Mouse (Mus musculus) MEL (cell line): ENCODE results near the gene Dcst1. TPM values are rescaled to one million over a fixed set of nuclear protein-coding genes. Genes with fewer than 3 reads are reported as not detected.

Source experiments
- DNase-seq: peaks from one replicate; pipeline ENCODE4 v3.0.0; 2011; ENCODE audit warnings: low read depth, low spot score
- H3K27ac ChIP-seq: 2 replicates; pipeline ENCODE4 v1.5.1; 2012; ENCODE audit warnings: low read depth, mild to moderate bottlenecking, control low read depth, low read length, moderate library complexity; ENCODE audit not compliant: control insufficient read depth
- H3K27me3 ChIP-seq, 2 experiments: fragments of 150-350 bp in 1 of 2; sonication (generic) in 1 of 2; 2 replicates each; pipeline ENCODE4 v1.6.1; 2012; ENCODE audit warnings: low read length in 2 of 2, mild to moderate bottlenecking in 2 of 2, improper control_type of control experiment in 1 of 2, moderate library complexity in 1 of 2; ENCODE audit not compliant: insufficient read depth in 2 of 2, control insufficient read depth in 1 of 2
- H3K36me3 ChIP-seq, 2 experiments: 2 replicates each; pipeline ENCODE4 v1.6.1; 2012 to 2014; ENCODE audit warnings: low read length in 2 of 2, improper control_type of control experiment in 1 of 2, inconsistent platforms in 1 of 2, mild to moderate bottlenecking in 1 of 2; ENCODE audit not compliant: insufficient read depth in 2 of 2, control insufficient read depth in 1 of 2
- H3K4me1 ChIP-seq, 2 experiments: fragments of 150-350 bp in 1 of 2; sonication (generic) in 1 of 2; 2 replicates each; pipeline ENCODE4 v1.6.1; 2012; ENCODE audit warnings: low read length in 2 of 2, improper control_type of control experiment in 1 of 2, mild to moderate bottlenecking in 1 of 2; ENCODE audit not compliant: insufficient read depth in 2 of 2, control insufficient read depth in 1 of 2
- H3K4me3 ChIP-seq, 2 experiments: fragments of 150-350 bp in 1 of 2; sonication (generic) in 1 of 2; 2 replicates each; pipeline ENCODE4 v1.5.1; 2012; ENCODE audit warnings: low read depth in 2 of 2, low read length in 2 of 2, mild to moderate bottlenecking in 2 of 2, moderate library complexity in 2 of 2, control low read depth in 1 of 2, improper control_type of control experiment in 1 of 2; ENCODE audit not compliant: control insufficient read depth in 1 of 2, insufficient read depth in 1 of 2
- H3K79me2 ChIP-seq: 2 replicates; pipeline ENCODE4 v1.6.1; 2012; ENCODE audit warnings: mild to moderate bottlenecking, low read length, moderate library complexity; ENCODE audit not compliant: control insufficient read depth, poor library complexity, insufficient read depth
- H3K9ac ChIP-seq: 2 replicates; pipeline ENCODE4 v1.6.1; 2012; ENCODE audit warnings: low read depth, mild to moderate bottlenecking, control low read depth, low read length, moderate library complexity; ENCODE audit not compliant: control insufficient read depth, poor library complexity, severe bottlenecking
- H3K9me3 ChIP-seq: fragments of 150-350 bp; sonication (generic); replicated peaks from 2 replicates; pipeline ENCODE4 v1.6.1; 2012; ENCODE audit warnings: mild to moderate bottlenecking, low read length, improper control_type of control experiment, moderate library complexity; ENCODE audit not compliant: insufficient read depth
- CHD1 ChIP-seq: IDR thresholded peaks from 2 replicates; pipeline ENCODE4 v1.6.1; 2012; ENCODE audit warnings: low read depth, mild to moderate bottlenecking, inconsistent platforms, low read length, improper control_type of control experiment
- CTCF ChIP-seq, 3 experiments: IDR thresholded peaks in 2 of 3; conservative IDR thresholded peaks in 1 of 3; 2 replicates each; pipeline ENCODE4 v1.5.1; 2011 to 2012; ENCODE audit warnings: low read length in 3 of 3, low read depth in 2 of 3, mild to moderate bottlenecking in 2 of 3, improper control_type of control experiment in 1 of 3, inconsistent platforms in 1 of 3, mixed read lengths in 1 of 3, moderate library complexity in 1 of 3; ENCODE audit not compliant: control insufficient read depth in 1 of 3, insufficient read depth in 1 of 3, poor library complexity in 1 of 3, severe bottlenecking in 1 of 3
- E2F4 ChIP-seq: IDR thresholded peaks from 2 replicates; pipeline ENCODE4 v1.6.1; 2011; ENCODE audit warnings: low read depth, low read length, improper control_type of control experiment, borderline replicate concordance
- GABPA ChIP-seq: IDR thresholded peaks from 2 replicates; pipeline ENCODE4 v1.6.1; 2012; ENCODE audit warnings: low read depth, mild to moderate bottlenecking, inconsistent platforms, low read length, improper control_type of control experiment, moderate library complexity
- GATA1 ChIP-seq: IDR thresholded peaks from 2 replicates; pipeline ENCODE4 v1.6.1; 2011; ENCODE audit warnings: low read depth, low read length, improper control_type of control experiment
- HCFC1 ChIP-seq: IDR thresholded peaks from 2 replicates; pipeline ENCODE4 v1.6.1; 2012; ENCODE audit warnings: low read depth, mild to moderate bottlenecking, inconsistent platforms, low read length, improper control_type of control experiment, moderate library complexity
- JUND ChIP-seq: IDR thresholded peaks from 2 replicates; pipeline ENCODE4 v1.6.1; 2011; ENCODE audit warnings: low read depth, mild to moderate bottlenecking, improper control_type of control experiment, low read length
- MEF2A ChIP-seq: IDR thresholded peaks from 2 replicates; pipeline ENCODE4 v1.6.1; 2014; ENCODE audit warnings: low read depth, mild to moderate bottlenecking, inconsistent platforms, low read length, improper control_type of control experiment; ENCODE audit not compliant: poor library complexity, insufficient replicate concordance, severe bottlenecking; ENCODE audit errors: extremely low read depth
- MYC ChIP-seq: IDR thresholded peaks from 2 replicates; pipeline ENCODE4 v1.6.1; 2011; ENCODE audit warnings: low read depth, mild to moderate bottlenecking, low read length, improper control_type of control experiment, moderate library complexity
- NELFE ChIP-seq: IDR thresholded peaks from 2 replicates; pipeline ENCODE4 v1.6.1; 2011; ENCODE audit warnings: low read depth, low read length, improper control_type of control experiment
- POLR2AphosphoS2 ChIP-seq: IDR thresholded peaks from 2 replicates; pipeline ENCODE4 v1.6.1; 2011; ENCODE audit warnings: low read length, improper control_type of control experiment
- POLR2AphosphoS5 ChIP-seq: IDR thresholded peaks from 2 replicates; pipeline ENCODE4 v1.6.1; 2012; ENCODE audit warnings: low read depth, borderline replicate concordance, mild to moderate bottlenecking, inconsistent platforms, low read length, moderate library complexity, mixed read lengths
- RAD21 ChIP-seq: IDR thresholded peaks from 2 replicates; pipeline ENCODE4 v1.6.1; 2011; ENCODE audit warnings: mild to moderate bottlenecking, low read depth, low read length, improper control_type of control experiment
- SIN3A ChIP-seq: IDR thresholded peaks from 2 replicates; pipeline ENCODE4 v1.6.1; 2012; ENCODE audit warnings: low read length, improper control_type of control experiment, inconsistent platforms
- SMC3 ChIP-seq: IDR thresholded peaks from 2 replicates; pipeline ENCODE4 v1.6.1; 2011; ENCODE audit warnings: low read depth, low read length, improper control_type of control experiment
- TCF12 ChIP-seq: IDR thresholded peaks from 2 replicates; pipeline ENCODE4 v1.6.1; 2014; ENCODE audit warnings: low read depth, mild to moderate bottlenecking, inconsistent platforms, low read length, improper control_type of control experiment, moderate library complexity
- UBTF ChIP-seq: IDR thresholded peaks from 2 replicates; pipeline ENCODE4 v1.6.1; 2012; ENCODE audit warnings: low read depth, mild to moderate bottlenecking, inconsistent platforms, low read length, improper control_type of control experiment, moderate library complexity, borderline replicate concordance; ENCODE audit not compliant: insufficient read depth
- USF1 ChIP-seq: IDR thresholded peaks from 2 replicates; pipeline ENCODE4 v1.6.1; 2014; ENCODE audit warnings: low read depth, mild to moderate bottlenecking, inconsistent platforms, low read length, improper control_type of control experiment, moderate library complexity
- ZC3H11A ChIP-seq: IDR thresholded peaks from 2 replicates; pipeline ENCODE4 v1.6.1; 2012; ENCODE audit warnings: low read depth, mild to moderate bottlenecking, inconsistent platforms, low read length, improper control_type of control experiment
- ZMIZ1 ChIP-seq: IDR thresholded peaks from 2 replicates; pipeline ENCODE4 v1.6.1; 2012; ENCODE audit warnings: low read depth, mild to moderate bottlenecking, inconsistent platforms, low read length, improper control_type of control experiment, moderate library complexity
- ZNF384 ChIP-seq: IDR thresholded peaks from 2 replicates; pipeline ENCODE4 v1.6.1; 2012; ENCODE audit warnings: low read depth, mild to moderate bottlenecking, inconsistent platforms, low read length, improper control_type of control experiment
- polyA plus RNA-seq, 2 experiments: library from polyadenylated mRNA; stranded (reverse) in 1 of 2; unstranded in 1 of 2; fragments of >175 nt in 1 of 2; fragments of >200 nt in 1 of 2; gene quantifications; 2 replicates each; pipeline versions ENCODE4 v1.2.1 to v1.2.4; 2012; ENCODE audit warnings: low replicate concordance in 2 of 2, low read depth in 1 of 2; ENCODE audit not compliant: insufficient read length in 2 of 2, insufficient read depth in 1 of 2, missing spikeins in 1 of 2
- total RNA-seq: library from RNA; depleted of rRNA; stranded (reverse); fragments of 300-350 nt; gene quantifications from 2 replicates; pipeline ENCODE4 v1.2.3, GENCODE M21; 2012

Dcst1 gene
- total and polyA plus RNA-seq, 3 experiments, result 0.08 to 0.29 TPM; not detected in 1

DNA sequence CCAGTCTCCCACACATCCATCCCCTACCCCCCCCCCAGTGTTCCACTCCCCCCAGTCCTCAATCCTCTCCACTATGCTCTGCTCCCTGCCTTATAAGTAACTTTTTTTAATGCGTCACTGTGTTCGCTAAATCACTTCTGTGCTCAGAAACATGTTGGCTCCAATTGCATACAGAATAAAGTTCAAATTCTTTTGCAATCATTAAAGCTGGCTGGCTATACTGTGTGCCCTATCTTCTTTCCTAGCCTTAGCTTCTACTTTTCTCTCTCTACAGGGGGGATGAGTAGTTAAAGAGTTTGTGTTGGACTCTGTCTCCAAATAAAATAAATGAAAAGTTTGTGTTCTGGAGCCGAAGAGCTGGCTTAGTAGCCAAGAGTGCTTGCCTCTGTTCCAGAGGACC is 44.6 kb upstream of the Dcst1 start:
- peaks cover 10% of the 10 kb centered on the region for H3K79me2 ChIP-seq
- no peaks in the 10 kb centered on the region for H3K9me3 ChIP-seq
- H3K4me1 ChIP-seq, result peaks cover 0 to 8% of the 10 kb centered on the region in 2 experiments; a peak in 2 of 4 replicates
- no peak for DNase-seq
- no peak overlapping the region for H3K4me3 ChIP-seq
- peaks cover 7 to 14% of the 10 kb centered on the region in 2 experiments for H3K36me3 ChIP-seq
- TF ChIP-seq SIN3A, result no peak
- no peak for TF ChIP-seq USF1
- TF ChIP-seq ZMIZ1, result no peak
- no peak for TF ChIP-seq HCFC1
- TF ChIP-seq E2F4, result no peak
- no peak for TF ChIP-seq JUND
- no peak for TF ChIP-seq SMC3
- no peak for TF ChIP-seq CHD1
- TF ChIP-seq MEF2A, result no peak
- TF ChIP-seq POLR2AphosphoS5, result no peak
- TF ChIP-seq GATA1, result no peak
- no peak for TF ChIP-seq ZC3H11A
- TF ChIP-seq CTCF (IDR thresholded peaks at IDR 0.05 in 2 of 3, conservative IDR thresholded peaks at IDR 0.05 in 1 of 3; ENCODE audit: control insufficient read depth in 1 of 3, insufficient read depth in 1 of 3, low read depth in 2 of 3, low read length in 3 of 3, poor library complexity in 1 of 3, severe bottlenecking in 1 of 3), result no peak
- TF ChIP-seq POLR2AphosphoS2, result no peak
- no peak for TF ChIP-seq MYC
- TF ChIP-seq UBTF, result no peak
- no peak for TF ChIP-seq RAD21
- TF ChIP-seq ZNF384, result no peak
- TF ChIP-seq NELFE, result no peak
- TF ChIP-seq GABPA, result no peak
- TF ChIP-seq, all 39 proteins: peak for 0
- Histone ChIP-seq H3K27me3 (no peaks in the 10 kb centered on the region), H3K9ac (no peak overlapping the region), H3K27ac (no peak overlapping the region)

DNA sequence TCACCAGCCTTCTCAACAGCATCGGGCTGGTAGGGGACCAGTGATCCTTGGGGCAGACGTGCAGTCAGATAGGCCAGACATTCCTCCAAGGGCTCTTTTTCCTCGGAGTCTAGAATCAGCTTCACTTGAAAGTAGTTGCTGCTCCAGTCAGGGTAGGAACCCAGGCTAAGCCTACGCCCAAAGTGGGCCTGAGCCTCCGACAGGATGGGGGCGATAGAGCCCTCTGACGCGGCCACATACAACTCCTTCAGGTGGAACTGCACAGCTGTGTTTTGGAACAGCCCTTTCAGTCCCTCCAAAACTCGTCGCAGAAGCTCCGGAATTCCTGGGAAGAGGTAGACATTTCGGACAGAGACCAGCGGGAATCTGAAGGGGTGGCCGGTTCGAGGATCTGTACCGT is 43.4 kb upstream of the Dcst1 start:
- TF ChIP-seq CTCF (IDR thresholded peaks at IDR 0.05 in 2 of 3, conservative IDR thresholded peaks at IDR 0.05 in 1 of 3; ENCODE audit: control insufficient read depth in 1 of 3, insufficient read depth in 1 of 3, low read depth in 2 of 3, low read length in 3 of 3, poor library complexity in 1 of 3, severe bottlenecking in 1 of 3) (peak in 1 of 3 experiments; percentile 17; a peak in 1 of 6 replicates), TCF12 (no peak)
- TF ChIP-seq, all 39 proteins: peak for 1
- H3K79me2 ChIP-seq, result peaks cover 10% of the 10 kb centered on the region
- H3K4me3 ChIP-seq, result no peak overlapping the region
- H3K9me3 ChIP-seq, result no peaks in the 10 kb centered on the region
- no peaks in the 10 kb centered on the region for H3K27me3 ChIP-seq
- DNase-seq, result no peak
- no peak overlapping the region for H3K27ac ChIP-seq
- peaks cover 9 to 14% of the 10 kb centered on the region in 2 experiments for H3K36me3 ChIP-seq
- H3K9ac ChIP-seq, result no peak overlapping the region
- H3K4me1 ChIP-seq, result peaks cover 0 to 8% of the 10 kb centered on the region in 2 experiments; a peak in 2 of 4 replicates
